Mouse (Mus musculus) urinary bladder, adult 2 months (tissue): ENCODE results near the gene Large2. TPM values are rescaled to one million over a fixed set of nuclear protein-coding genes. Genes with fewer than 3 reads are reported as not detected.
A peak's percentile ranks its signal among the peaks of the same experiment; 100 is the strongest.
"Not testable (repeated sequence)": the region's sequence is repeated elsewhere in the genome, so short reads cannot be mapped to it uniquely, and the experiment has no call there.

Source experiments
- DNase-seq: peaks from one replicate; pipeline ENCODE4 v3.0.0; 2022; ENCODE audit warnings: low spot score
- polyA plus RNA-seq: library from polyadenylated mRNA; depleted of rRNA; stranded (reverse); fragments of >200 nt; gene quantifications from 2 replicates; pipeline ENCODE4 v1.2.3, GENCODE M21; 2012; rRNA removed

The Large2 gene
- 10.6 and 13.2 TPM in 2 replicates for polyA plus RNA-seq

DNA sequence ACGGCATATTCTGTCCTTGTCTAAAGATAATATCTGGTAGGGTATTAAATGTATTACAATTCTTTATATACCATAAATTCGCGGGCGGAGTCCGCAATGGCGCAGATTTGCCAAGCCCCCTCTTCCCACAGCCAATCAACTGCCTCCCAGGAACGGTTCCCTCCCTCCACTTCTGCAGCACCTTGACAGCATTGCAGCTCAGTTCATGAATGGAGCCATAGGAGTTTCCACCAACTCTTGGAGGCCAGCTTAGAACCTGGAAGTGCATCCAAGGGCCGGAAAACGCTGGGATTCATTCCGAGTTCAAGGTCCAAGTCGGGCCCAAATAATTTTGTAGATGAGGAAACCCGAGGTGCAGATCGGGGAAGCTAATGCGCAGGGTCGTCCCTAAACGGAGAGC, at the start of gene Large2, which contains the start of gene Pex16:
Gene Large2 (minus strand): TSS at position 356 of the 400 bp plus-strand sequence.
Gene Pex16 (plus strand): TSS at position 163 of the 400 bp plus-strand sequence.
- DNase-seq: no peak

- peak; percentile 94 for DNase-seq
Observed at GRCm38 (mm10) chr2:92423702-92424461, 49.2 kb upstream of the Large2 start.

GRCm38 (mm10) chr2:92423156-92423555, 48.5 kb upstream of the Large2 start:
- DNase-seq: no peak

GRCm38 (mm10) chr2:92422388-92423135, 47.9 kb upstream of the Large2 start:
- no peak for DNase-seq

DNA sequence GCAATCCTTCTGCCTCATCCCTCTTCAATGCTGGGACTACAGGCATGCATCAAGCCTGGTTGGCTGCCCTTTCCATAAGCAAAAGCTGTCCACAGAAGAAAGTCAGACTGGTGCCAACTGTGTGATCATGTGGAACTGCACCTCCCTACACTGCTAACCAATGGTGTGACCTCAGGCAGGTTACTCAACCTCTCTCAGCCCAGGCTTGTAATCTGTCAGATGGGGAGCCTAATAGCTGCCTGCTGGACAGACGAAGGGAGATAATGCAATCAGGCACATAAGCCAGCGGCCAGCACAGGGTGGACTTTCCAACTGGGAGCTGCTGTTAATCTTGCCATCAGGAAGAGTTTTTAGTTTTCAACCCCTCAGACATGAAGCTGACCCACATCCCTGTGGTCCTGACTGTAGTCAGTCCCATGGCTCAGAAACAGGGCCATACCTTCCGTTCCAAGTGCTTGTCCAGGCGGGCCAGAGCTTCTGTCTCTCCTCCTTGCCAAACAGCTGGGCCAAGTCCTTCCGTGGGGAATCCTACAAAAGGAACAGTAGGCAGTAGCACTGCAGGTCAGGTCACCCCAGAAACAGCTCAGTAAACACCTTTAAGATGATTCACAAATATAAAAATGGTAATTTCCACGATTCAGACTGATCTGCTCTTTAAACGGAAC, 47.2 kb upstream of the Large2 start:
- DNase-seq: no peak

- no peak for DNase-seq
Observed at GRCm38 (mm10) chr2:92411705-92412104, 37.0 kb upstream of the Large2 start.

DNA sequence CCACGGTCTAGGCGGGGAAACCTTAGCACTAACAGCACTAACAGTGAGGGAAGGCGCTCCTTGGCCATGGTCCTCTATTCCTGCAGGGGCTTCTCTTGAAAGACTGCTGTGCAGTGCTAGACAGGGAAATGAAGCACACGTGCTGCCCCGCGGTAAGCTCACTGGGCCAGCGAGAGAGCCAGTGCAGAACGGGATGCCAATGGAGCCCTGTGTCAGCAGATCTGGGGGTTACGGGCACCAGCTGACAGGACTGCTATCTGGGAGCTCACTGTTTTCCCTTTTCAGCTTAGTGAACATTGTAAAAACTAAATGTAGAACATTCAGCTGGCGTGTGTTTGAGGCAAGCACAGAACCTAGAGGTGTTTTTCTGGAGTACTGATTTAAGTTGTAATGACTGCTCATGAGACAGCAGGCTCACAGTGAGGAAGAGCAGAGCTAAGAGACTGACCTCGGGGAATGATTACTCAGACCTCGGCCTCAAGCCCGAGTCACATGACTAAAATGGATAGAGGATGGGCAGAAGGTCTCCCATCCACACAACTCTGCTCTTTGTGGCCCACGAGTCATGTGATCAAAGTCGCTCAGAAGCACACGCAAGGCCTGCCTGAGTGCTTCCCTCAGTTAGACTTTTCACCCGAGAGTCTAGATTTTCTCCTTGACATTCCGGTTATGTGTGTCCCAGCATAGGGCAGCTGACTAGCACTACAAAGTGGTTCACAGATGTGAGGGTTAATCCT, 33.8 kb upstream of the Large2 start:
- DNase-seq: no peak

GRCm38 (mm10) chr2:92405687-92406086, 31.0 kb upstream of the Large2 start:
- no peak for DNase-seq

GRCm38 (mm10) chr2:92404737-92405136, 30.1 kb upstream of the Large2 start:
- DNase-seq: no peak

DNA sequence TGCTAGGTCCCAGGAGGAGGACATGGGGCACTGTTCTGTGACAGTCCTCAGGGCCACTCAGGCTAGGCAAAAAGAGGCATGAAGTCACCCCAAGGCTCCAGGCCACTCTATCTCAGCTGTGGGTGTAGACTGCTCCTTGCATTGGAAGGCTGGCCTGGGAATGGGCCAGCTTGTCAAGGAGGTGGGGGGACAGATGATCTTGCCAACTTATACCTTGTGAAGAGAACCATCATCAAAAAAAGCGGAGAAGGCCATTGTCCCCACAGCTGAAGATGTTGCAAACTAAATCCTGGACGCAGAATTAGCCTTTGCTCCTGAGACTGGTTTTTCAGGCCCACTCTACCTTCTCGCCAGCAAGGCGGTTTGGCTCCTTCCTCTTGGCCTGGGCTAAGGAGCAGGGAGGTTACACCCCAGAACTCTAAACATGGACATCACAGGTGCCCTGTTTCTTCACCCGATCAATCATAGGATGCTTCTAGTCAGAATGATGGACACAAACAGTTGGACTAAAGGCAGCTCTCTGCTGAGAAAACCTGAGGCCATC, 29.2 kb upstream of the Large2 start:
- DNase-seq: no peak

GRCm38 (mm10) chr2:92402591-92403326, 28.1 kb upstream of the Large2 start:
- DNase-seq: no peak

DNA sequence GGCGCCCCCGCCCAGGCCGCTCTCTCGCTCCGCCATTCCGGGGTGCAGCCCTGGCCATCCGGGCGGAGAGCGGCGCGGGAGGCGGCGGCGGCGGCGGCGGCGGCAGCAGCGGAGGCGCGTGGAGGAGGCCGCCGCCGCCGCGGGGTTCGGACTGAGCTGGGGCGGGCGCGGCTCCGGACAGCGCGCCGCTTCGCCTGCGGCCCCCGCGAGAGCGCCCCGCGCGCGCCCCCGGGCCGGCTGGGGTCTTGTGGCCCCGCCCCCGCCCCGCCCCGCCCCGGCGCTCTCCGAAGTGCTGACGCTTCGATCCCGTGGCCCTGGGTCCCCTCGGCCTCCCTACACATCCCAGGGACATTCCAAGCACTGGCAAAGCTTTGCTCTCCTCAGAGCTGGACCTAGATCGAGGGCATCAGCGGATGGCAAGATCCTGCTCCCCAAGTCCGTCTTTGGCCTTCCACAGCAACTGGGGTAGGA, 26.5 kb upstream of the Large2 start, which contains the start of gene Mapk8ip1:
Gene Mapk8ip1 (minus strand): TSS at position 173 of the 471 bp plus-strand sequence.
- no peak for DNase-seq

- no peak for DNase-seq
Observed at GRCm38 (mm10) chr2:92400682-92401081, 26.0 kb upstream of the Large2 start.

DNA sequence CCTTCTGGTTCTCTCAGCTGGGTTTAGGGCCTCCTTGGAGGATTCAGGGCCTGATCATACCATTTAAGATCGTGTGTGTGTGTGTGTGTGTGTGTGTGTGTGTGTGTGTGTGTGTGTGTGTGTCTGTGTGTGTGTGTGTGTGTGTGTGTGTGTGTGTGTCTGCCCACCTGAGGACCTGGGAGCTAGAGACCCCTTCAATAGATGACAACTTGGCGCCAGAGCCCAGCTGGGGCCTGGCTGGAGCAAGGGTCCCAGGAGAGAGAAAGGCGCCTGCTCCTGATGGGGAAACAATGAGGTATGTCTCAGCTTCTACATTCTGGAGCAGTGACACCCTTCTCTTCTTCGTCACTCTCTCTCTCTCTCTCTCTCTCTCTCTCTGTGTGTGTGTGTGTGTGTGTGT, 25.2 kb upstream of the Large2 start:
- DNase-seq: not testable (repeated sequence)

DNA sequence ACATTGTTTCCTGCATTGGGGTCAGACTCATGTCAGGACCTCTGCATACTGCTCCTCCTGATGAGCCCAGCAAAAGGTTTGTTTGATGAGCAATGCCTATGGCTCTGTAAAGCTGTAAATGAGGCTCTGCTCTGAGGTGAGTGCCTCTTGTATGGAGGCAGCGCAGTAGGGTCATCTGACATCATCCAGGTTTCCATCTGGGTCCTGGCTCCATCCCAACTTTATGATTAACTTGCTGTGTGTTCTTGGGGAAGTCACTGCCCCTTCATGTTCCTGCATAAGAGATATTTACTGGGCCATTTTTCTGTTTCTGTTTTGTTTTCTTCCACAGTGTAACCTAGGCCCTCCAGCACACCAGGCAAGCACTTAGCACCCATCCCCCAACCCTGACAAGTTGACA, 22.8 kb upstream of the Large2 start:
- DNase-seq: no peak

DNA sequence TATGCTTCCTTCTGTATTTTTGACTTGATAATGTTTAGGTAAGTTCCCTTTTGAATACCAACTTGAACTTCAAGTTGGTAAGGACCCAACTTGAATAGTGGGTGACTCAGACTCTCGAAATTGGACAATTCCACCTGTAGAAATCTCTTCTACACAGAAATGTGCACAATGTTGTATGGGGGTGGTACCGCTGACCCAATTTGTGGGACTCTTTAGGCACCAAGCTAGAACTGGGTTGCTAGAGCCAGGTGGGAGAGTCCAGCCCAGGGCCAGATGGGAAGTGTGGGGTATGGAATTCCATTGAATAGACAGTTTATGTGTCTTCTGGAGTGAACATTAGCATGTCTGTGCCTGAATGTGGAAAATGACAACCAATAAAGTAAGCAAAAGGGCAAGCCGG, 20.9 kb upstream of the Large2 start:
- no peak for DNase-seq

DNA sequence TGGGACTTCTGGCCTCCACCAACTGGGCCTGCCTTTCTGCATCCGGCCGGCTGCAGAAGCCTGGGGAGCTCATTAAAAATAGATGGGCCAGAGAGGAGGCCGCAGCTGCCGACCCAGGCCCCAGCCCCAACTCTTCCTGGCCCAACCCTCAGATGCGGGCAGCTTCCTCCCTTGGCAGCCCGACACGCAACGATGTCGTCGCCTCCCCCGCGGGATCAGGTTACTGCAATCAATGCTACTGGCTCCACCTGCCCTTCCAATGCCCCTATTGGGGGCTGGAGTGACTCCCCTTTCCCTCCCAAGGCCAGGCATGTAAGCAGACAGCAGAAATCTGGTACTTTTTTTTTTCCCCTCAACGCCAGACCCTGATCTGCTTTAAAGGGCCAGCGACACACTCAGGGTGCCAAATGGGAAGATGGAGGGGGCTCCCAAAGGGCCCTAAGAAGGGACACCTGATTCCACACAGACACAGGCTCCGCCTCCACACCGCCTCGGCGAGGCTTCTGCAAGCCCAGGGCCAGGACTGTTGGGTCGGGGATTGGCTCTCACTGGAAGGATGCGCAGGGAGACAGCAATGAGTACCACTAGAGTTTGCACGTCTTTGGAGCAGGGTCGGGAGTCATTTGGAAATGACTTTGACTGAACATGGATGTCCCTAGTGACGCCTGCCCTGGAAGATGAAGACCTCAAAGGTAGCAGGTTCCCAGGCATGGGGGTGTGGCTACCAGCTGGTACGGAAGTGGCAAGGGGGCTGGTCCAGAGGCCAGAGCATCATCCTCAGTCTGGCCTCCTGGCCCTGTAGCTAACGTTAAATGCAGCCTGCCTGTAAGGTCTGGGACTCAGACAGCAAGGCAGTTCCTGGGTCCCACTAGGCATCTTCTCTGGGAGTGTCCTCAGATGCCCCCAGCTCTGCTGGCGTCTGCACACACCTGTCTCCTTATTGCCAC, 17.9 kb upstream of the Large2 start:
- DNase-seq: no peak

- no peak for DNase-seq
Observed at GRCm38 (mm10) chr2:92391703-92392317, 17.1 kb upstream of the Large2 start.

GRCm38 (mm10) chr2:92391116-92391515, 16.4 kb upstream of the Large2 start:
- no peak for DNase-seq
